24 mouse cellular contexts compared by ENCODE assay signal in the genomic region with DNA sequence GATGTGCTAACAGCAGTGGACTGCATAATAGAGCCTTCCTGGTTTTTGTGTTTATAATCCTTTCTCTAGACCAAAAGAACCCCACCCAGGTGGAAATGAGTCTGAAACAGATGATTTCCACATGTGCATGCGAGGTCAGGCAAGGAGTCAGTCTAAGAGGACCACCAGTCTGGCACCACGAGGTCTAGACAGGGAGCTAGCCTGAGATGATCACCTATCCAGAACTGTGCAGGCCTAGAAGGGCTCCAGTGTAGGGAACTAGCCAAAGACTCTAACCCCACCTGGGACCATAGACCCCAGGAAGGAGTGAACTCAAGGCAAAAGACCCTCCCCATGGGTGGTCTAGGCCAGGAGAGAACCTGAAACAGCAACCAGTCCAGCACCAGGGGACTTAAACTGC. TPM values are rescaled to one million over a fixed set of nuclear protein-coding genes. Genes with fewer than 3 reads are reported as not detected.
A peak's percentile ranks its signal among the peaks of the same experiment; 100 is the strongest.
DNase-seq lines count a peak whose midpoint lies in the region; ATAC-seq and TF ChIP-seq lines count a peak whose summit lies in the region.
"Had no signal": no experiment of that assay in that cellular context is flagged by ENCODE, and none has a peak within 500 bp of the region (broad histone marks: within the 10 kb centered on the region; RNA-seq: fewer than 3 reads in every experiment).

No protein-coding gene starts in this region.

- no peak for TF ChIP-seq CTCF in heart, adult 2 months (IDR thresholded peaks at IDR 0.05)

- DNase-seq in embryonic facial prominence, embryonic 14.5 days (ENCODE audit: low spot score), result peak; percentile 9
- DNase-seq in embryonic facial prominence, embryonic 10.5 days (ENCODE audit: low spot score), result no peak
- DNase-seq in heart, adult 2 months, result no peak
- DNase-seq in heart, adult 8-10 months (ENCODE audit: low spot score), result no peak
- peak; percentile 35 for DNase-seq in Muller cell, postnatal 12 days (ENCODE audit: inconsistent ontology term)
- DNase-seq in left cerebral cortex, postnatal 14 days (ENCODE audit: low spot score in 2 of 2), result no peak
- DNase-seq: cerebellum, adult 18-20 months; cerebellum, postnatal 10 days; kidney, adult 2 months; kidney, postnatal 36 days; right cerebral cortex, postnatal 14 days had no signal

- H3K79me2 ChIP-seq in heart, adult 2 months (replicated peaks; ENCODE audit: control insufficient read depth, insufficient read depth, low read length), result no peaks in the 10 kb centered on the region

- no peak overlapping the region for H3K9ac ChIP-seq in embryonic facial prominence, embryonic 14.5 days (ENCODE audit: low read depth, low read length)
- H3K9ac ChIP-seq in heart, adult 2 months (ENCODE audit: low read depth, low read length), result no peak overlapping the region
- H3K9ac ChIP-seq: embryonic facial prominence, embryonic 15.5 days; forebrain, embryonic 13.5 days; liver, embryonic 15.5 days; lung, embryonic 15.5 days; neural tube, embryonic 13.5 days had no signal

- no peaks in the 10 kb centered on the region for H3K27me3 ChIP-seq in embryonic facial prominence, embryonic 14.5 days (replicated peaks; ENCODE audit: control insufficient read depth, insufficient read depth, low read length)
- H3K27me3 ChIP-seq in embryonic facial prominence, embryonic 10.5 days (replicated peaks; ENCODE audit: low read depth, poor library complexity, severe bottlenecking), result no peaks in the 10 kb centered on the region
- H3K27me3 ChIP-seq in heart, adult 2 months (ENCODE audit: control insufficient read depth, insufficient read depth, low read length), result no peaks in the 10 kb centered on the region
- H3K27me3 ChIP-seq: embryonic facial prominence, embryonic 15.5 days; forebrain, embryonic 13.5 days; liver, embryonic 15.5 days; lung, embryonic 15.5 days; neural tube, embryonic 13.5 days had no signal

- no peaks in the 10 kb centered on the region for H3K4me1 ChIP-seq in embryonic facial prominence, embryonic 14.5 days (ENCODE audit: control insufficient read depth, insufficient read depth, low read length)
- H3K4me1 ChIP-seq in embryonic facial prominence, embryonic 10.5 days, result no peaks in the 10 kb centered on the region
- H3K4me1 ChIP-seq in heart, adult 2 months (ENCODE audit: control insufficient read depth, insufficient read depth, low read length), result peaks cover 3% of the 10 kb centered on the region
- H3K4me1 ChIP-seq: embryonic facial prominence, embryonic 15.5 days; forebrain, embryonic 13.5 days; liver, embryonic 15.5 days; lung, embryonic 15.5 days; neural tube, embryonic 13.5 days had no signal

- H3K9me3 ChIP-seq in embryonic facial prominence, embryonic 14.5 days (ENCODE audit: control insufficient read depth, low read length), result no peaks in the 10 kb centered on the region
- H3K9me3 ChIP-seq in embryonic facial prominence, embryonic 10.5 days, result no peaks in the 10 kb centered on the region
- H3K9me3 ChIP-seq: embryonic facial prominence, embryonic 15.5 days; forebrain, embryonic 13.5 days; liver, embryonic 15.5 days; lung, embryonic 15.5 days; neural tube, embryonic 13.5 days had no signal

- no peak for TF ChIP-seq POLR2A in heart, adult 2 months (IDR thresholded peaks at IDR 0.05; ENCODE audit: insufficient read depth, low read depth, low read length)

- ATAC-seq in embryonic facial prominence, embryonic 14.5 days (ENCODE audit: low read depth), result 0 out of 2 replicates have a peak, but pooled peaks have one; percentile 30
- peak; percentile 47 for ATAC-seq in granulocyte monocyte progenitor cell, adult 5-6 weeks (replicated peaks; ENCODE audit: poor library complexity, severe bottlenecking)
- ATAC-seq in monocyte, adult 5-6 weeks (replicated peaks; ENCODE audit: insufficient number of reproducible peaks, low FRiP score, low TSS enrichment, poor library complexity, severe bottlenecking), result no peak
- ATAC-seq: forebrain, embryonic 13.5 days; hindbrain, embryonic 16.5 days; midbrain, embryonic 16.5 days had no signal

- WGBS in embryonic facial prominence, embryonic 14.5 days, result 45% methylated on average over 2 of the region's 2 CpGs
- 65% methylated on average over 2 of the region's 2 CpGs for WGBS in embryonic facial prominence, embryonic 10.5 days
- WGBS in heart, adult 2 months, result 25% methylated on average over 2 of the region's 2 CpGs

- no peak overlapping the region for H3K4me3 ChIP-seq in embryonic facial prominence, embryonic 14.5 days (ENCODE audit: low read depth, low read length)
- H3K4me3 ChIP-seq in embryonic facial prominence, embryonic 10.5 days, result no peak overlapping the region
- H3K4me3 ChIP-seq in heart, adult 2 months, result no peak overlapping the region
- H3K4me3 ChIP-seq: embryonic facial prominence, embryonic 15.5 days; forebrain, embryonic 13.5 days; liver, embryonic 15.5 days; lung, embryonic 15.5 days; neural tube, embryonic 13.5 days had no signal

- no peaks in the 10 kb centered on the region for H3K36me3 ChIP-seq in embryonic facial prominence, embryonic 14.5 days (ENCODE audit: control insufficient read depth, insufficient read depth, low read length)
- no peaks in the 10 kb centered on the region for H3K36me3 ChIP-seq in embryonic facial prominence, embryonic 10.5 days (replicated peaks)
- H3K36me3 ChIP-seq in heart, adult 2 months (ENCODE audit: control insufficient read depth, insufficient read depth, low read length), result no peaks in the 10 kb centered on the region
- H3K36me3 ChIP-seq: embryonic facial prominence, embryonic 15.5 days; G1E; liver, embryonic 15.5 days; lung, embryonic 15.5 days; neural tube, embryonic 13.5 days had no signal

- intact Hi-C loops in heart, adult 2 months (cut with DNase I), result no loop called here
- intact Hi-C loops in left cerebral cortex, postnatal 14 days (cut with DNase I), result no loop called here

- no peak overlapping the region for H3K27ac ChIP-seq in embryonic facial prominence, embryonic 14.5 days (replicated peaks; ENCODE audit: low read depth, low read length)
- H3K27ac ChIP-seq in embryonic facial prominence, embryonic 10.5 days (replicated peaks), result no peak overlapping the region
- H3K27ac ChIP-seq in heart, adult 2 months, result peak overlapping the region; percentile 45
- H3K27ac ChIP-seq: embryonic facial prominence, embryonic 15.5 days; forebrain, embryonic 13.5 days; liver, embryonic 15.5 days; lung, embryonic 15.5 days; neural tube, embryonic 13.5 days had no signal

- no peak for TF ChIP-seq EP300 in heart, adult 2 months (IDR thresholded peaks at IDR 0.05; ENCODE audit: insufficient read depth, low read depth, low read length)

- no peak overlapping the region for H3K4me2 ChIP-seq in embryonic facial prominence, embryonic 14.5 days (ENCODE audit: low read depth, low read length)
- H3K4me2 ChIP-seq: embryonic facial prominence, embryonic 15.5 days; forebrain, embryonic 13.5 days; liver, embryonic 15.5 days; lung, embryonic 15.5 days; midbrain, embryonic 11.5 days; neural tube, embryonic 13.5 days had no signal

RNA-seq across cellular contexts. Expression of gene Tm4sf1, which starts 48.7 kb away (rescaled TPM):
- polyA plus RNA-seq in embryonic facial prominence, embryonic 14.5 days (2014; fragmentation: Nextera tagmentation; extraction: Ambion mirVana), result 93.8 and 94.9 TPM in 2 replicates
- polyA plus RNA-seq in embryonic facial prominence, embryonic 10.5 days (2016; fragmentation: Nextera tagmentation; extraction: Ambion mirVana), result 4.1 and 7.9 TPM in 2 replicates
- total RNA-seq in heart, adult 2 months (2021), result 10 to 100 TPM; 78.5 to 84.6 TPM
- 148 and 297 TPM in 2 replicates for polyA plus RNA-seq in heart, adult 2 months (2012; rRNA removed)
- 10 to 100 TPM; 68.2 to 83.8 (median 76.8) TPM for total RNA-seq in heart, adult 8-10 months (2022)
- total RNA-seq in granulocyte monocyte progenitor cell, adult 5-6 weeks (2014; fragmentation: Nextera tagmentation), result not detected in 2 replicates
- total RNA-seq in granulocyte monocyte progenitor cell, adult 5-6 weeks (2017), result not detected in 2 replicates
- total RNA-seq in monocyte, adult 5-6 weeks (2017), result not detected in 3 replicates
- 10 to 100 TPM; 16.7 to 21.0 TPM for total RNA-seq in left cerebral cortex, postnatal 14 days (2021)
- total RNA-seq: common myeloid progenitor, adult 5-6 weeks; megakaryocyte progenitor cell, adult 5-6 weeks had no signal
- polyA plus RNA-seq: G1E had no signal

Comparison
In these comparisons a context has a peak if more than half of its experiments do, and no peak if none do; other contexts are left out.
1. DNase-seq: peak in embryonic facial prominence, embryonic 14.5 days (single experiment) and Muller cell, postnatal 12 days (single experiment); none in embryonic facial prominence, embryonic 10.5 days (single experiment), heart, adult 2 months (0 of 2), heart, adult 8-10 months (single experiment) and left cerebral cortex, postnatal 14 days (0 of 2).
2. RNA of gene Tm4sf1, which starts 48.7 kb away (total RNA-seq): 78.5 to 84.6 TPM in heart, adult 2 months, 68.2 to 83.8 TPM in heart, adult 8-10 months and 16.7 to 21.0 TPM in left cerebral cortex, postnatal 14 days; not detected in granulocyte monocyte progenitor cell, adult 5-6 weeks and not detected in monocyte, adult 5-6 weeks; every median in the first group is over 10 times any median in the second.